Mouse (Mus musculus) retina, embryonic 14.5 days (tissue): ENCODE results near the gene Psmd10.

Source experiments
- DNase-seq: peaks from one replicate; pipeline ENCODE4 v3.0.0-alpha.2; 2015; ENCODE audit warnings: low spot score

Gene Psmd10

GRCm38 (mm10) chrX:140956272-140956940 is at the start of gene Psmd10, which contains the start of gene Atg4a:
Gene Psmd10, minus strand, starts transcription at chrX:140956728.
Gene Atg4a, plus strand, starts transcription at chrX:140956907.
- DNase-seq: peak; percentile 90

GRCm38 (mm10) chrX:140998885-140999284 is 42.4 kb upstream of the Psmd10 start:
- no peak for DNase-seq

- no peak for DNase-seq
Observed at GRCm38 (mm10) chrX:140997912-140998545, 41.5 kb upstream of the Psmd10 start.

GRCm38 (mm10) chrX:140996909-140997516 is 40.5 kb upstream of the Psmd10 start:
- DNase-seq: no peak

- DNase-seq: no peak
Observed at GRCm38 (mm10) chrX:140985256-140985655, 28.7 kb upstream of the Psmd10 start.

- DNase-seq: no peak
Observed at GRCm38 (mm10) chrX:140984795-140985194, 28.3 kb upstream of the Psmd10 start.

- DNase-seq: no peak
Observed at GRCm38 (mm10) chrX:140983206-140983960, 26.9 kb upstream of the Psmd10 start.

GRCm38 (mm10) chrX:140980163-140980562 is 23.6 kb upstream of the Psmd10 start:
- no peak for DNase-seq

- DNase-seq: no peak
Observed at GRCm38 (mm10) chrX:140979546-140979945, 23.0 kb upstream of the Psmd10 start.

- no peak for DNase-seq
Observed at GRCm38 (mm10) chrX:140978943-140979342, 22.4 kb upstream of the Psmd10 start.

- no peak for DNase-seq
Observed at GRCm38 (mm10) chrX:140956959-140957358, 431 bp upstream of the Psmd10 start.

- DNase-seq: no peak
Observed at GRCm38 (mm10) chrX:140953618-140954017, 2.9 kb downstream of the Psmd10 start.

- DNase-seq: no peak
Observed at GRCm38 (mm10) chrX:140936271-140936670, 20.3 kb downstream of the Psmd10 start.

- DNase-seq: no peak
Observed at GRCm38 (mm10) chrX:140933263-140933662, 23.3 kb downstream of the Psmd10 start.

- peak; percentile 2 for DNase-seq
Observed at GRCm38 (mm10) chrX:140932066-140932465, 24.5 kb downstream of the Psmd10 start.

GRCm38 (mm10) chrX:140921321-140921720 is 35.2 kb downstream of the Psmd10 start:
- DNase-seq: no peak

GRCm38 (mm10) chrX:140907360-140907759 is 49.2 kb downstream of the Psmd10 start, which contains the start of gene Vsig1:
Gene Vsig1, plus strand, starts transcription at chrX:140907608.
- DNase-seq: no peak

- DNase-seq: no peak
Observed at GRCm38 (mm10) chrX:140903487-140903886, 53.0 kb downstream of the Psmd10 start.
